Mouse (Mus musculus): Measurements from ENCODE around the gene Tbc1d10a.

Tbc1d10a gene

GRCm38 (mm10) chr11:4240151-4240550 lies 53.6 kb downstream of the Tbc1d10a start:
- no peak for DNase-seq

GRCm38 (mm10) chr11:4241180-4241579 lies 54.6 kb downstream of the Tbc1d10a start:
- DNase-seq: no peak

DNA sequence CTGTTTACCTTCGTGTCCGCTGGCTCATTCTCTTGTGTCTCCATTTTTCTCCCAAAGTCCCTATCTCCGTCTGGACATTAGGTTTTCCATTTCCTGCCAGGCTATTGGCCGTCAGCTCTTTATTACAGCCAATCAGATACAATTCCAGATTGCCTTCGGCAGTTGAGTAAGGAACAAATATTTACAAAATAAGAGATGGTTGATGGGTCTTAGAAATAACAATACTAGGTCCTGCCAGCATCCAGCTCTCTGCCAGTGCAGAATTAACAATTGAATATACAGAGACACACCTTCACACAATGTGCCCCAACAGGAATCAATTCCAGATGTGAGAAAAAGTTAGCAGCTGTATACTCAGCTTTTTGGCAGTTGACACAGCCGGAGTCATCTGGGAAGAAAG lies 59.5 kb downstream of the Tbc1d10a start:
- DNase-seq: no peak

DNA sequence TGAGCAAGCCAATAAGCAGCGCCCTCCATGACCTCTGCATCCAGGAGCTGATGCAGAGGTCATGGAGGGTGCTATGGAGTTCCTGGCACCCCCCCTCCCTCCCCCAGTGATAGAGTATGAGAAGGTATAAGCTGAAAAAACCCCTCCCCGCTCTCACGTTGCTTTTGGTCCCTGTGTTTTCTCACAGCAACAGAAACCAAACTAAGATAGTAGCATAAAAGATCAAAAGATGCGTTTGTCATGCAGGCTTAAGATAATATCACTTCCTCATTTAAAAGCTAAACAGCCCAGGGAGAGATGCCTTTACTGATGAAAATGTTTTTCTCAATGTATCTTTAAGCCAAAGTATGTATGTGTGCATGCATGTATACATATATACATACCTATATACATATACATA lies 60.0 kb downstream of the Tbc1d10a start:
- no peak for DNase-seq

DNA sequence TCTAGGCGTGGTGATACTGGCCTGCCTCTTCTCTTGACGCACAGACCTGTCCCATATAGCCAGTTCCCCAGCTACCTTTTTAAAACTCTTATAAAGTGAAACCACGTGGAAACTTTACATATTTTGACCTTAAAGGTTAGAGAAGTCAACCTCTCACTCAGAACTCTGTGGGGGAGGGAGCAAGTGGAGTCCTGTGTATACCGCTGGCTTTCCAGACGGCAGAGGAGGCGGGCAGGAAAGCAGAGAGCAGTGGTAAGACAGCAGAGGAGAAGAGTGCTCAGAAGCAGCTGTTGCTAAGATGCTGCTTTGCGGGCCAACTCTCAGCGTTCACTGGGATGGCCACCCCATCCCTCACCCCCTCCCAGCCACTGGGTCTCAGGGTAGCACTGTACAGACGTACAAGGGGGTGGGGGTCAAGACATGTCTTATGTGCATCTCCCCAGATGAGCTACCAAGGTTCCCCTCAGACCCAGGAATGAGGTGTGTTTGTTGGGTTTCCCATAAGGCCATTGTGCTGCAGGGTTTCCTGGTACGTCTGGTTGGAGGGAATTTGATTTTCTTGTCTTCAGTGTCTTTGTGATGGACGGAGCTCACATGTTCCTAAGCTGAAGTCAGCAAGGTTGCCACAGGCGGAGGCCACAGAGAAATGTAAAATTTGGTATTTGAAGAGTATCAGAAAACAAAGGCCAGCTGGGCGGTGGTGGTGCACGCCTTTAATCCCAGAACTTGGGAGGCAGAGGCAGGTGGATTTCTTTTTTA lies 60.8 kb downstream of the Tbc1d10a start:
- DNase-seq: no peak

DNA sequence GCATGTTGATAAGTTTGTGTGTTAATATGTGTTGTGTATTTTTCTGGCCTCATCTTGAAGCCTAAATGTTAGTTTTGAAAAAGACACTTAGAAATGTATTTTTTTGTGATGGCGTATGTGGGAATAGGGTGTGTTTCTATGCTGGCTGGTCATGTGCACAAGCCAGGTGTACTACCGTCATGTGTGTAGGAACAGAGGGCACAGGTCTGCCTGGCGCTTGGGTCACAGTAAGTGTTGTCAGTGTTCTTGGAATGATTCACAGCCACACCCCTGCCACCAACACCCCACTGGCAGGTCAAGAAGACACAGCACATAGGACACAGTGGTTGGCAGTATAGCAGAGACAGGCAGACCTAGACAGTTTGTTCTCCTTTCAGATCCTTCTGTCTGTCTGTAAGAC lies 62.6 kb downstream of the Tbc1d10a start:
- DNase-seq: no peak

GRCm38 (mm10) chr11:4250290-4250689 lies 63.7 kb downstream of the Tbc1d10a start:
- DNase-seq: no peak

DNA sequence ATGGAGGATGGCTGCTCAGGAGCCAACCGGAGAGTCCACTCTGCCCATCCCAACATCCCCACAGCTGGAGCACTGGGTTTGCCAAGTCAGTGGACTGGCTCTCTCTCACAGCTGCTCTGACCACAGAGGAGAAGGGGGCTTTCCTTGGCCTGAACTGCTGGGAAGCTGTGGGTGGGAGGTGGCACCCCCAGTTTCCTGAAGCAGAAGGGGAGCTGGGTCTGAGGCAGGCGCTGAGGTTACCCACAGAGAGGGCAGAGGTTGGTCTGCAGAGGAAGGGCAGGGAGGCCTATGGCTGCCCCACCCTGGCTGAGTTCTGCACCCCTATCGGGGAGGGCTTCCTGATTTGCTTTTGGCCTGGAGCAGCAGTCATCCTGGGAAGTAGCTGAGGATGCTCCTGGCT lies 64.8 kb downstream of the Tbc1d10a start:
- no peak for DNase-seq

- DNase-seq: no peak
Measured at GRCm38 (mm10) chr11:4252886-4253285, 66.3 kb downstream of the Tbc1d10a start.

DNA sequence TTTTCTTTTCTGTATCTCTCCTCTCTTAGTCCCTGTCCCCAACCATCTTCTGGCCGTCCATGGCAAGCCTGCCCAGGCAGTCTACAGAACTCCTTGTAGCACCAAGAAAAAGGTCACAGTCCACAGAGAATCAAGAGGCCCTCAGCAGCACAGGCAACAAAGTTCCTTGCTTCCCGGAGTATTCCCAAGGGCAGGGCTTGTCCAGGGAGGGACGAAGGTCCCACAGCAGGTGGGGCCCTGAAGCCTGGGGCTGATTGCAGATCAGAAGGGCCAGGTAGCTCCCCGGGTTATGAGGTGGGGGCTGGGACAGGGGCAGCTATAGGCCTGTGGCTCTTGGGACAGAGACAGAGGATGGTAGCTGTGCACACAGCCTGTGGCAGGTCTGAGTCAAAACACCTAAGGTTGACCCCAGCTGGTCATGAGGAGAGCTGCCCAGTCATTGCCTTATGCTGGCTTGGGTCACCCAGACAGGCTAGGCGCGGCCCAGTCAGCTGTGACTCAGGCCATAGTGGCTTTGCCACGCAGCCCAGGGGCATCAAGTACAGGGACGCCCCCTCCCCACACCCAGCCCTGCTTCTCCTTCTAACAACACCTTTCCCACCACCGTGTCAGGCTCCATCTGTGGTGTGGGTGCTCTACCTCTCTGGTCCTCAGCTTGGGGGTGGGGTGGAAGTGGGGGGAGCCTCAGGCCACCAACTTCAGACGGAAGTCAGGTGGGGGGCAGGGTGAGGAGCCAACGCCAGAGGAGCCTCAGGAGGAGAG lies 70.4 kb downstream of the Tbc1d10a start, which contains the start of gene Lif:
Lif (plus strand) TSS at position 712 of the 762 bp plus-strand sequence.
- DNase-seq: no peak

DNA sequence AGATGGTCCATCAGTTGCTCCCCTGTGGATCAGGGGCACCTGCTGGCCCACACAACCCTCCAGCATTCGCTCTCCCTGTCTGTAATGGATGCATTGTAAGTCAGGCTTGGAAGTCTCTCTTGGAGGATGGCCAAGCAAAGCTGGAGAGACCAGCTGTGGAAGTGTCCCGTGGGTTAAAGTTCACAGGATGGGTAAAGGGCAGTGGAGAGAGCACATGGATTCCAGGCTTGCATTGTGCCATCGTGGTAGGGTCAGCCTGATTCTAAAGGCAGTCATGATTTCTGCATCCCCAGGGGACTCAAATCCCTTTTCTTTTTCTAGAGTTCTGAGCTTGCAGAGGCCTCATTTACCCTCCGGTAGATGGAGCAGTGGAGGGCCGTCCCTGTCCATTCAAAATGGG lies 71.2 kb downstream of the Tbc1d10a start:
- no peak for DNase-seq

DNA sequence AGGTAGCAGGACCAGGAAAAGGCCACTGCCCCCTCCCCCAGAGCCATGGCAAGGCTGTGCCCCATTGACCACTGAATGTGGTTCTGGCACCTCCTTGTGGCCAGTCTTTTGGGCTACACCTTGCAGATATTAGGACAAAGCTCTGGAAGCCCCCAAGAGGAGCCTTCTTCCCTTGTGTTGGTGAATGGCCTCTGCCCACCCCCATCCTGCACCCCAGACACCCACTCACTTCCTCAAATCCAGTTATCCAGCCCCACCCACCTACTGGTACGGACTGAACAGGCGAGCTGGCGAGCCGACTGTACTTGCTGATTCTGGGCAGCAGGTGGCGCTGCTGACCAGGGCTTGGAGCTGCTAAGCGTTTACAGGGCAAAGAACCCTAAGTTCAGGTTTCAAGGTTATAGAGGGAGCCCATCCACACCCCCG lies 72.1 kb downstream of the Tbc1d10a start:
- peak; percentile 79 to 90 for DNase-seq

DNA sequence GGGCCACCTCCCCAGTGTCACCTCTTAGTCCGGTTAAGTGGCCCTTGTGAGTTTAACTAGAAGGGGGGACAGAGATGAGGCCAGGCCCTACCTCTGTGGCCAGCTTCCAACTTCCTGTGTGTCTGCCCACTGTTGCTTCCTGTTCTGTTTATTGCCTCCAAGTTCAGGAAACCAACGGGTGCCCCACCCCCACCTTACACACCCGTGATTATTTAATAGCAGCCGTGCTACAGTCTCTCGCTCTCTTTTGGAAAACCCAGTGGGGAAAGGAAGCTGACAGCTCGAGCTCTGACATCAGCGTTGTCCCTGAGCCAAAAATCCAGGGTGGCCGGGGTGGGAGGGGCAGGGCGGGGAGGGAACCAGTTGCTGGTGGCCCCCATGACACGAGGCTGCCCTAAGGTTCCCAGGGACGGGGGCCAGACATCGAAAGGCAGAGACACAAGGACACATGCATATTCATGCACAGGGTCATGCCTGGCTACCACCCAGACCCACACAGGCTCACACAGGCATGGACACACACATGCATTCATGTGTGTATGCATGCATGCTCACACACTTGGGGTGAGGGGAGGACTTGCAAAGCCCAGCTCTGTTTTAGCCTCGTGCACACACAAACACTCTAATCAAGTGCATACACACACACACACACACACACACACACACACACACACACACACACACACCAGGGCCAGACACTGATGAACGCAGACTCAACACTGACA lies 74.0 kb downstream of the Tbc1d10a start:
- no peak for DNase-seq

DNA sequence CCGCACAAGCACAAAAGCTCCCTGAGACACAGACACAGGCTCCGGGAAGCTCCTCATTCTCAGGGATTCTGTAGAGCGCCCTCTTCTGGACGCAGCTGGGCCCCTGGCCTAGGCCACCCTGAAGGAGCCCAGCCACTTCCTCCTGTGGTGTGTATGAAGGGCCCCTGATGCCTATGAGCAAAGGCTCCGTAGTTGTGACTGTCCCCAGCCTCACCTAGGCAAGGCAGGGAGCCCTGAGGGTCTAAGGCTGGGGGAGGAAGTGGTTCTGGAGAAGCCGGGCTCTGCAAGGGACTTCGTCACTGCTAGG lies 74.6 kb downstream of the Tbc1d10a start:
- peak; percentile 43 to 57 for DNase-seq

DNA sequence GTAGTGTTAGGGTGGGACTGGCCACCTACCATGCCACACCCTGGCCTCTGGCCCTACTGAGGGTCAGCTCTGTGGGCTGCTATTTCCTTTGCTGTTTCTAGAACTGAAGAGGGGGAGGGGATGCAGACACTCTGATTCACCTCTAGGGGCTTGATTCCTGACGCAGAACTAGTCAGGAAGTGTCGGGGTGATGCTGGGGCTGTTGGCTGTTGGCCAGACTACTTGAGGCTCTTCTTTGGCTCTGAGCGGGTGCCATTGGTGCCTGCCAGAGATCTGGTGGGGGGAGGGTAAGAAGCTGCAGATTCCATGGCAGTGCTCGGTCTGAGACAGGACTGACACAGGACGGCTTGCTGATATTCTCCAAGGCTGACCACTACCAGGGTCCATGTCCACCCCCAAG lies 75.4 kb downstream of the Tbc1d10a start:
- DNase-seq: no peak

DNA sequence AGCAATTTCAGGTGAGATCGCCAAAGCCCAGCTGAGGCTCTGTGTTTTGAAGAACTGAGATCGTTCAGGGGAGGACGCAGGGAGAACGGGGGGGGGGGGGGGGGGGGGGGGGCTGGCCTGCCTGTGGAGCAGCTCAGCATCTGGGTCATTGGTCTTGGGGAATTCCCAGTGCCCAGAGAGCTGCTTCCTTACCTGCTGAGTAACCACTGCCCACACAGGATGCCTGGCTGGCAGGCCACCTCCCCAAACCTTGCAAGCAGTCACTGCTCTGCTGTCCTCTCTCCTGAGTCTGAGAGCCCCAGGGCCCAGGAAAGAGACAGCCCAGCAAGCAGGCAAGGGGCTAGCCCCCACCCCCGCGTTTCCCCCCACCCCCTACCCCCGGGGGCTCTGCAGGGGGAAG lies 76.3 kb downstream of the Tbc1d10a start:
- no peak for DNase-seq

GRCm38 (mm10) chr11:4263296-4263695 lies 76.7 kb downstream of the Tbc1d10a start:
- no peak for DNase-seq

DNA sequence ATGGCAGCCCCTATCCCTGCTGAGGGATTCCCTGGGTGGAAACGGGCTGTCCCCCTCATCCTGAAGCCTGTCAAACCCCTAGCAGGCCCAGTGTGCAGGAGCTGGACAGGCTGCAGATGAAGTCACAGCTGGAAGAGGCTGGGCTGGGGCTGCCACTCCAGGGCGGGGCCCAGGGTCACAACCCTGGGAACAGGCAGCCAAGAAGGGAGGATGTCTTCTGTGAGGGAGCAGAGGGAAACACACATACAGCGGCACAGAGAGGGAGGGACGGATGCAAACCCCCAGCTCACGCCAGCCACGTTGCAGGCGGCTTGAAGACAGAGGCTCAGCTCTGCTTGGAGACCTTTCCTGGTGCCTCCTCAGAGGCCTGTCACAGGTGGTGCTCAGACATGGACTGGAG lies 77.5 kb downstream of the Tbc1d10a start:
- DNase-seq: no peak
